In genomic region chr10:17003123-17003849, GRCm38 (mm10) we compare ENCODE assay signal across 16 mouse cellular contexts.
DNase-seq lines count a peak whose midpoint lies in the region; ATAC-seq and TF ChIP-seq lines count a peak whose summit lies in the region.
"Had no signal": no experiment of that assay in that cellular context is flagged by ENCODE, and none has a peak within 500 bp of the region (broad histone marks: within the 10 kb centered on the region; RNA-seq: fewer than 3 reads in every experiment).

No protein-coding gene starts in this region.

- 59% methylated on average over 4 of the region's 4 CpGs for WGBS in forebrain, embryonic 12.5 days
- 20% methylated on average over 4 of the region's 4 CpGs for WGBS in forebrain, embryonic 15.5 days
- WGBS in lung, embryonic 14.5 days, result 46% methylated on average over 4 of the region's 4 CpGs
- WGBS in kidney, postnatal 0 days, result 42% methylated on average over 4 of the region's 4 CpGs

- no peaks in the 10 kb centered on the region for H3K27me3 ChIP-seq in forebrain, embryonic 12.5 days
- H3K27me3 ChIP-seq in forebrain, embryonic 15.5 days, result no peaks in the 10 kb centered on the region
- no peaks in the 10 kb centered on the region for H3K27me3 ChIP-seq in lung, embryonic 14.5 days (ENCODE audit: insufficient read depth, low read length)
- H3K27me3 ChIP-seq in kidney, postnatal 0 days (ENCODE audit: insufficient read depth, low read length), result no peaks in the 10 kb centered on the region
- H3K27me3 ChIP-seq: heart, embryonic 15.5 days; hindbrain, embryonic 13.5 days; neural tube, embryonic 15.5 days had no signal

- ATAC-seq in forebrain, embryonic 12.5 days (ENCODE audit: low FRiP score), result peak; percentile 23; the same call in 1 of the 2 replicates
- no peak for ATAC-seq in forebrain, embryonic 15.5 days (replicated peaks)
- no peak for ATAC-seq in lung, embryonic 14.5 days (ENCODE audit: insufficient read depth)
- ATAC-seq in kidney, postnatal 0 days (replicated peaks; ENCODE audit: low FRiP score, low read depth), result no peak
- ATAC-seq: intestine, postnatal 0 days had no signal

- H3K4me1 ChIP-seq in forebrain, embryonic 12.5 days, result no peaks in the 10 kb centered on the region
- peaks cover 18% of the 10 kb centered on the region for H3K4me1 ChIP-seq in forebrain, embryonic 15.5 days
- H3K4me1 ChIP-seq in lung, embryonic 14.5 days (ENCODE audit: insufficient read depth), result no peaks in the 10 kb centered on the region
- no peaks in the 10 kb centered on the region for H3K4me1 ChIP-seq in kidney, postnatal 0 days (replicated peaks; ENCODE audit: insufficient read depth, low read length)
- H3K4me1 ChIP-seq: neural tube, embryonic 15.5 days had no signal

- no peak overlapping the region for H3K4me2 ChIP-seq in forebrain, embryonic 12.5 days
- H3K4me2 ChIP-seq in forebrain, embryonic 15.5 days (replicated peaks), result no peak overlapping the region
- H3K4me2 ChIP-seq in lung, embryonic 14.5 days, result no peak overlapping the region
- no peak overlapping the region for H3K4me2 ChIP-seq in kidney, postnatal 0 days (ENCODE audit: low read length)
- H3K4me2 ChIP-seq: heart, embryonic 15.5 days; hindbrain, embryonic 13.5 days; neural tube, embryonic 15.5 days had no signal

- peak; percentile 88 for DNase-seq in lung, embryonic 14.5 days
- DNase-seq in lung, postnatal 14 days, result no peak
- peak; percentile 78 for DNase-seq in MN1 (ENCODE audit: low spot score)
- DNase-seq in kidney, postnatal 0 days (ENCODE audit: low spot score), result peak; percentile 64
- DNase-seq in thymus, postnatal 0 days (ENCODE audit: low spot score), result no peak
- no peak for DNase-seq in gastrocnemius, adult 8-10 months (ENCODE audit: low spot score in 2 of 2)
- DNase-seq: adrenal gland, postnatal 25 days; cerebellum, postnatal 25 days; left cerebral cortex, postnatal 4 days had no signal

- H3K9me3 ChIP-seq in forebrain, embryonic 12.5 days, result no peaks in the 10 kb centered on the region
- H3K9me3 ChIP-seq in forebrain, embryonic 15.5 days, result no peaks in the 10 kb centered on the region
- H3K9me3 ChIP-seq in lung, embryonic 14.5 days (ENCODE audit: low read depth, low read length), result no peaks in the 10 kb centered on the region
- H3K9me3 ChIP-seq in kidney, postnatal 0 days (replicated peaks; ENCODE audit: low read length), result no peaks in the 10 kb centered on the region
- H3K9me3 ChIP-seq: heart, embryonic 15.5 days; hindbrain, embryonic 13.5 days; neural tube, embryonic 15.5 days had no signal

- H3K27ac ChIP-seq in forebrain, embryonic 12.5 days, result no peak overlapping the region
- H3K27ac ChIP-seq in forebrain, embryonic 15.5 days (replicated peaks), result no peak overlapping the region
- no peak overlapping the region for H3K27ac ChIP-seq in lung, embryonic 14.5 days (ENCODE audit: low read depth)
- no peak overlapping the region for H3K27ac ChIP-seq in kidney, postnatal 0 days
- H3K27ac ChIP-seq: heart, embryonic 15.5 days; macrophage; neural tube, embryonic 15.5 days had no signal

- H3K36me3 ChIP-seq in forebrain, embryonic 12.5 days (replicated peaks), result no peaks in the 10 kb centered on the region
- H3K36me3 ChIP-seq in forebrain, embryonic 15.5 days, result no peaks in the 10 kb centered on the region
- no peaks in the 10 kb centered on the region for H3K36me3 ChIP-seq in lung, embryonic 14.5 days (ENCODE audit: insufficient read depth)
- no peaks in the 10 kb centered on the region for H3K36me3 ChIP-seq in kidney, postnatal 0 days (ENCODE audit: insufficient read depth, low read length)
- H3K36me3 ChIP-seq: heart, embryonic 15.5 days; hindbrain, embryonic 13.5 days; neural tube, embryonic 15.5 days had no signal

- no peak overlapping the region for H3K4me3 ChIP-seq in forebrain, embryonic 12.5 days (replicated peaks)
- no peak overlapping the region for H3K4me3 ChIP-seq in forebrain, embryonic 15.5 days
- H3K4me3 ChIP-seq in lung, embryonic 14.5 days (ENCODE audit: low read depth, low read length), result no peak overlapping the region
- H3K4me3 ChIP-seq in kidney, postnatal 0 days (replicated peaks; ENCODE audit: low read depth, low read length), result no peak overlapping the region
- H3K4me3 ChIP-seq: heart, embryonic 15.5 days; hindbrain, embryonic 13.5 days; neural tube, embryonic 15.5 days had no signal

- H3K9ac ChIP-seq in forebrain, embryonic 12.5 days, result no peak overlapping the region
- no peak overlapping the region for H3K9ac ChIP-seq in forebrain, embryonic 15.5 days (replicated peaks)
- no peak overlapping the region for H3K9ac ChIP-seq in lung, embryonic 14.5 days
- no peak overlapping the region for H3K9ac ChIP-seq in kidney, postnatal 0 days (ENCODE audit: low read depth, low read length)
- H3K9ac ChIP-seq: heart, embryonic 15.5 days; hindbrain, embryonic 13.5 days; neural tube, embryonic 15.5 days had no signal

- no peak for TF ChIP-seq CTCF in lung, embryonic 14.5 days (IDR thresholded peaks at IDR 0.05; ENCODE audit: low read depth)
- no peak for TF ChIP-seq CTCF in kidney, postnatal 0 days (IDR thresholded peaks at IDR 0.05; ENCODE audit: low read depth)

Comparison
In these comparisons a context has a peak if more than half of its experiments do, and no peak if none do; other contexts are left out.
1. DNase-seq: peak in lung, embryonic 14.5 days (single experiment), MN1 (single experiment) and kidney, postnatal 0 days (single experiment); none in lung, postnatal 14 days (single experiment), thymus, postnatal 0 days (single experiment) and gastrocnemius, adult 8-10 months (0 of 2).